Mouse (Mus musculus) thymus, postnatal 4 days (tissue): ENCODE results near the gene Tex45.

Source experiments
- DNase-seq: peaks from one replicate; pipeline ENCODE4 v3.0.0; 2021

Gene Tex45

GRCm38 (mm10) chr8:3492901-3493844 lies 22.5 kb downstream of the Tex45 start, which contains the start of gene Zfp358:
Gene Zfp358, plus strand, starts transcription at chr8:3493138.
- DNase-seq = peak; percentile 85

GRCm38 (mm10) chr8:3493845-3494208 lies 23.2 kb downstream of the Tex45 start:
- DNase-seq = peak; percentile 24

- peak; percentile 17 for DNase-seq
Measured at GRCm38 (mm10) chr8:3495578-3496427, 25.1 kb downstream of the Tex45 start.

DNA sequence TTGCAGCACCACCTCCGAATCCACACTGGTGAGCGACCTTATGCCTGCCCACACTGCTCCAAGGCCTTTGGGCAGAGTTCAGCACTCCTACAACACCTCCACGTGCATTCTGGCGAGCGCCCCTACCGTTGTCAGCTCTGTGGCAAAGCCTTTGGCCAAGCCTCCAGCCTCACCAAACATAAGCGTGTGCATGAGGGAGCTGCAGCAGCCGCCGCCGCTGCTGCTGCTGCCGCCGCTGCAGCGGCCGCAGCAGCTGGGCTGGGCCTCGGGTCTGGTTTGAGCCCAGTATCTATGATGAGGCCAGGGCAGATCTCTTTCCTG lies 25.7 kb downstream of the Tex45 start:
- DNase-seq = no peak

- DNase-seq = no peak
Measured at GRCm38 (mm10) chr8:3498583-3498982, 27.9 kb downstream of the Tex45 start.

- DNase-seq = no peak
Measured at GRCm38 (mm10) chr8:3499751-3500150, 29.1 kb downstream of the Tex45 start.

- DNase-seq = peak; percentile 98
Measured at GRCm38 (mm10) chr8:3500235-3501090, 29.8 kb downstream of the Tex45 start, which contains the start of gene Mcoln1. Gene Mcoln1, plus strand, starts transcription at chr8:3500457.

DNA sequence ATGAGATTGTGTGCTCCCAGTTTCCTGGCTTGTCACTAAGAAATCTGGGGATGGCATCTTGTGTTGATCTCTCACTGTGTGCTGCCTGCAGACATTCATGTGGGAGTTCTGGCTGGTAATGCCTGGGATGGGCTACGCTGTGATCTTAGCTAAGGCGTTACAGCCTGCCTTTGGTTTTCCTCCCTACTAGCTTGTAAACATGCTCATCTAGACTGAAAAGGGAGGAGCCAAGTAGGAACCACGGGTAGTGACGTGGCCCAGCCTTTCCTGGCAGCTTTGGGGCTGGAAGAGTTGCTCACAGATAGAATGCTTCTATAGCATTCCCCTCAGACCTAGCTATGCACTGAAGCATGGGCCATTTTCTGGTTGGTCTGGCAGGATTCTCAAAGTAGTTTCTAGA lies 31.6 kb downstream of the Tex45 start:
- no peak for DNase-seq

DNA sequence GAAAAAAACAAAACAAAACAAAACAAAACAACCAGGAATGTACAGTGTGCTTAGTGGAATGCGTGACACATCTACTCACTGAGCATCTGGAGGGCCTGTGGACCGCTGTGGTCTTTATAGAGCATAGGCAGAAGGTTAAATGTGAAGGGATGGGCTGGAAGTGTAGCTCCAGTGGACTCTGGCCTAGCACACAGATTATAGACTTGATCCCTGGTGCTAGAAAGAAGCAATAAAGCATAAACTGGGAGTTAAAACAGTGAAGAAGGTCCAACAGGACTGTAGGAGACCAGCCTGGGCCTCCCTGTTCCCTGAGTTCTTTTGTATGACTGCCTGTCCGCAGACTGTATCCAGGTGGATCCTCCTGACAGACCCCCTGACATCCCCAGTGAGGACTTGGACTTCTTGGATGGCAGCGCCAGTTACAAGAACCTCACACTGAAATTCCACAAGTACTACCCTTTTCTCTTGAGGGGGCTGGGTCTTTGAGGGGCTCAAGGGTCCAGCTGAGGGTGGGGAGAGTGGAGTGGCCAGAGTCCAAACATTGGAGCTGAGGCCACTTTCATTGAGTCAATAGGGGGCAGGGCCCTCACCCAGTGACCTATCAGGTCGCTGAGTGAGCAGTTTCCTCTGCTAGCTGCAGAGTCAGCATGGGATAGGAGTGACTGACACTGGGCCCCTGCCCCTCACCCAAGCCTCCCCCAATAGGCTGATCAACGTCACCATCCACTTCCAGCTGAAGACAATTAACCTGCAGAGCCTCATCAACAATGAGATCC lies 37.5 kb downstream of the Tex45 start:
- DNase-seq = no peak

DNA sequence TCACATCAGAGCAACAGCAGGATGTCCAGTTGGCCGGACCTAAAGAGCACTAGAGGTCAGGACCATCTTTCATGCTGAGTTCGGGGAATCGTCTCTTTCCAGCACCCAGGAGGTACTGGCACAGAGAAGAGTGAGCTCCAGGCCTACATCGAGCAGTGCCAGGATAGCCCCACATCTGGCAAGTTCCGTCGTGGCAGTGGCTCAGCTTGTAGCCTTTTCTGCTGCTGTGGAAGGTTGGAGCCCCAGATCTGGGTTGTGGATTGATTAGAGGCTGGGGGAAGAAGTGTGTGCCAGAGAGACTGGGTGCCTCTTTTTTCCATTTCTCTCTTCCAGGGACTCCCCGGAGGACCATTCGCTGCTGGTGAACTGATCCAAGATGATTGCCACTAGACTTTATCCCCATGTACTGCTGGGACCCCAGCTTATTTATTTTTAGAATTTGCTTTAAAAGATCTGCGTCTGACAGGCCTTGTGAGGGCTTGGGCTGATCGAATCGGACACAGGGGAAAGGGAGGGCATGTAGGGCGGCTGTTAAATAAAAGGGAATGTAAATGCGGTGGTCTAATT lies 44.1 kb downstream of the Tex45 start:
- no peak for DNase-seq

DNA sequence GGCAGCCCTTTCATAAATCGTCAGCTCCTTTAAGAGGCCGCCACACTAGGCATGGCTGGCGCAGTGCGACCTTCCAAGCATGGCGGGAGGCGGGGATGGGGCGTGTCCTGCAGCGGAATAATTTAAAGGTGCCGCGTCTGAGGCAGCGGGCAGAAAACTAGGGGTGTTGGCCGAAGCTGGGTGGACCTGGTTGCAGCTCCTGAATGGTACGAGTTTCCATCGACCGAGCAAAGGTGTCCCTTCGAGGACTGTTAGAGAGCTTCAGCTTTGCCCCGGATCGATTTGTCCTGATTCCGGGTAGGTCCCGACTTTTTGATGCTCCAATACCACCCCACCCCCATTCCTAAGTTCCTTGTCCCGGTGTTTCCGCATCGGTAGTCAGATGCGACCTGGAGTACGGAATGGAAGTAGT lies 44.6 kb downstream of the Tex45 start, which contains the start of gene Pnpla6:
Pnpla6 (plus strand) TSS at position 125 of the 412 bp plus-strand sequence.
- DNase-seq = peak; percentile 89

- DNase-seq = no peak
Measured at GRCm38 (mm10) chr8:3515771-3516417, 45.2 kb downstream of the Tex45 start.

- DNase-seq = peak; percentile 93
Measured at GRCm38 (mm10) chr8:3516450-3517116, 45.9 kb downstream of the Tex45 start.

- DNase-seq = no peak
Measured at GRCm38 (mm10) chr8:3517117-3517495, 46.4 kb downstream of the Tex45 start.

DNA sequence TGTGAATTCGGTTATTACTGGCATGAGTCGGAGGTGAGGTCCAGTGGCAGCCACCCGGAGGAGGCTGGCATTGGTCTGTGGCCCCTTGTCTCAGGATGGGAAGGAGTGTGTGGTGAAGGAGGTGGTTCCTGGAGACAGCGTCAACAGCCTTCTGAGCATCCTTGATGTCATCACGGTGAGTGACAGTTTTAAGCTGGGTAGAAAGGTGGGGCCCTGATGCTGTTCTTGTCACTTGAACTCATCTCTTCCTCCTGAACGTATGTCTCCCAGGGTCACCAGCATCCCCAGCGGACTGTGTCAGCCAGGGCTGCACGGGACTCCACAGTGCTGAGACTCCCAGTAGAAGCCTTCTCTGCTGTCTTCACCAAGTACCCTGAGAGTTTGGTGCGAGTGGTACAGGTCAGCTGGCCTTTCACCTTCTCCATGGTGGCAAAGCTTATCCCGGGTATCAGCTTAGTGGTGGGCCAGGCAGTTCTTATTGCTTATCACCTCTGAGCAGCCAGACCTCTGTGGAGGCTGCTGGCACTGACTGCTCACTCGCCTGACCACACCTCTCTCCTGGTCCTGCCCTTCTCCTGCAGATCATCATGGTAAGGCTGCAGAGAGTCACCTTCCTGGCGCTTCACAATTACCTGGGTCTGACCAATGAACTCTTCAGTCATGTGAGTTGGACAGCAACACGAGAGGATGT lies 51.5 kb downstream of the Tex45 start:
- DNase-seq = no peak

DNA sequence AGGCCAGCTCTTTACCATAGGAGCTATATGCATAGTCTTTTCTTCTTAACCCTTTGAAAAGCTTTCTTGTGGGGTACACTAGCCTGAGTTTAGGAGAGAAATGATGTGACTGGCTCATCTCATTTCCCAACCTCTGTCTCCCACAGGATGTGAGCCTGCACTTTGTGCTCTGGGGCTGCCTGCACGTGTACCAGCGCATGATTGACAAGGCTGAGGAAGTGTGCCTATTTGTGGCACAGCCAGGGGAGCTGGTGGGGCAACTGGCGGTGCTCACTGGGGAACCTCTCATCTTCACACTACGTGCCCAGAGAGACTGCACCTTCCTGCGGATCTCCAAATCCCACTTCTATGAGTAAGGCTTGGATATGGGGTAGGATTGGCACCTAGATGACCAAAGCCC lies 60.2 kb downstream of the Tex45 start:
- DNase-seq = no peak

- DNase-seq = no peak
Measured at GRCm38 (mm10) chr8:3531936-3532335, 61.3 kb downstream of the Tex45 start.

DNA sequence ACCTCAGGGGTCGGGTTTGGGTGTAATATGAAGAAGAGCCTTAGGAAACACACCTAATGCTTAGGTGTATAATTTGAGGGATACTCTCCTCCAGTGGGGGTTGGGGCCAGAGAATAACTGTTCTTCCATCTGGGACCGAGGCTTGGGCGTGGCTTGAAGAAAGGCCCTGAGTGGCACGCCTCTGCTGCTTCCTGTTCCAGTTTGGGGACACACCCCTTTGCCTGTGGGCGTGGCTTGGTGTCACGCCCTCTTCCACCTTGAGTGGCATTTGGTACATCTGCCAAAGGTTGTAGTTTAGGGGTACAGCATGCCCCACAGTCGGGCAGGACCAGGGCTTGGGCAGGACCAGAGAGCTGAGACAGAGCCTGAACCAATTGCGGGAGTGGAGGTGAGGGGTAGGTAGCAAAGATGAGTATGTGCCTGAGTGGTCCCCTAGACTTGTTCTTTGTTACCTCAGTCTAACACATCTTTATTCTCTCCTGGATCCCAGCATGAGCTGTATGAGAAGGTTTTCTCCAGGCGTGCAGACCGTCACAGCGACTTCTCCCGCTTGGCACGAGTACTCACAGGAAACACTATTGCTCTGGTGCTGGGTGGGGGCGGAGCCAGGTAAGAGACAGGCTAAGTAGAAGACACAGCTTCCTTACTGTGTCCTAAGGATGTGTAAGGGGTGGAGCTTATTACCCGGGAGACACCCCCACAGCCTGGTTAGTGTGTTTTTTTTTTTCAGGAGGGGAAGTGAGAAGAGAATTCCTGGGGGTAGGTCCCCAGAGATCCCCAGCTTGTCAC lies 65.6 kb downstream of the Tex45 start:
- DNase-seq = peak; percentile 57
